Mouse (Mus musculus): ENCODE results near the gene Mpo. TPM values are rescaled to one million over a fixed set of nuclear protein-coding genes. Genes with fewer than 3 reads are reported as not detected.

The Mpo gene
- polyA plus RNA-seq, 1 experiment from 2014 or later, result 2.1 TPM

GRCm38 (mm10) chr11:87751031-87751430 is 42.4 kb upstream of the Mpo start:
- no peaks in the 10 kb centered on the region for H3K36me3 ChIP-seq
- no peak overlapping the region for H3K9ac ChIP-seq
- H3K27ac ChIP-seq (replicated peaks), result peak overlapping the region; percentile 36; the same call in 1 of the 2 replicates
- no peak for ATAC-seq (ENCODE audit: extremely low read depth, insufficient number of reproducible peaks, low FRiP score, low TSS enrichment)
- no peak overlapping the region for H3K4me3 ChIP-seq
- peaks cover 17% of the 10 kb centered on the region for H3K4me1 ChIP-seq
- H3K9me3 ChIP-seq, result no peaks in the 10 kb centered on the region
- peaks cover 29% of the 10 kb centered on the region; the same call in 1 of the 2 replicates for H3K27me3 ChIP-seq (replicated peaks)
- H3K4me2 ChIP-seq, result peak overlapping the region; percentile 55
- WGBS, result 71% methylated on average over 8 of the region's 8 CpGs

GRCm38 (mm10) chr11:87751491-87751966 is 41.9 kb upstream of the Mpo start:
- Histone ChIP-seq H3K36me3 (no peaks in the 10 kb centered on the region), H3K9me3 (no peaks in the 10 kb centered on the region), H3K27me3 (replicated peaks) (peaks cover 29% of the 10 kb centered on the region; the same call in 1 of the 2 replicates), H3K27ac (replicated peaks) (peak overlapping the region; percentile 36; the same call in 1 of the 2 replicates), H3K4me2 (peak overlapping the region; percentile 55), H3K4me3 (no peak overlapping the region), H3K4me1 (peaks cover 17% of the 10 kb centered on the region), H3K9ac (no peak overlapping the region)
- no peak for ATAC-seq (ENCODE audit: extremely low read depth, insufficient number of reproducible peaks, low FRiP score, low TSS enrichment)
- WGBS, result 39% methylated on average over 4 of the region's 4 CpGs

- no peak for ATAC-seq (ENCODE audit: extremely low read depth, insufficient number of reproducible peaks, low FRiP score, low TSS enrichment)
- Histone ChIP-seq H3K27me3 (replicated peaks) (peaks cover 29% of the 10 kb centered on the region; the same call in 1 of the 2 replicates), H3K4me3 (no peak overlapping the region), H3K9ac (no peak overlapping the region), H3K9me3 (no peaks in the 10 kb centered on the region), H3K36me3 (no peaks in the 10 kb centered on the region), H3K4me2 (peak overlapping the region; percentile 55; the same call in 1 of the 2 replicates), H3K27ac (replicated peaks) (no peak overlapping the region), H3K4me1 (peaks cover 17% of the 10 kb centered on the region)
- 71% methylated on average over 1 of the region's 1 CpGs for WGBS
These were observed 41.1 kb upstream of the Mpo start for GRCm38 (mm10) chr11:87752307-87752706.

- peaks cover 25% of the 10 kb centered on the region for H3K27me3 ChIP-seq (replicated peaks)
- no peak overlapping the region for H3K27ac ChIP-seq (replicated peaks)
- ATAC-seq (ENCODE audit: extremely low read depth, insufficient number of reproducible peaks, low FRiP score, low TSS enrichment), result no peak
- no peak overlapping the region for H3K4me3 ChIP-seq
- no peak overlapping the region for H3K9ac ChIP-seq
- peaks cover 17% of the 10 kb centered on the region for H3K4me1 ChIP-seq
- 70% methylated on average over 8 of the region's 8 CpGs for WGBS
- no peaks in the 10 kb centered on the region for H3K9me3 ChIP-seq
- no peak overlapping the region for H3K4me2 ChIP-seq
- H3K36me3 ChIP-seq, result no peaks in the 10 kb centered on the region
These were observed 40.1 kb upstream of the Mpo start for GRCm38 (mm10) chr11:87753255-87753654.

- no peak for ATAC-seq (ENCODE audit: extremely low read depth, insufficient number of reproducible peaks, low FRiP score, low TSS enrichment)
- Histone ChIP-seq H3K9ac (no peak overlapping the region), H3K4me3 (no peak overlapping the region), H3K9me3 (no peaks in the 10 kb centered on the region), H3K4me1 (peaks cover 10% of the 10 kb centered on the region), H3K27ac (replicated peaks) (no peak overlapping the region), H3K36me3 (no peaks in the 10 kb centered on the region), H3K27me3 (replicated peaks) (peaks cover 25% of the 10 kb centered on the region), H3K4me2 (no peak overlapping the region)
- 68% methylated on average over 5 of the region's 5 CpGs for WGBS
These were observed 39.4 kb upstream of the Mpo start for GRCm38 (mm10) chr11:87753891-87754501.

- Histone ChIP-seq H3K36me3 (no peaks in the 10 kb centered on the region), H3K27ac (replicated peaks) (no peak overlapping the region), H3K4me1 (peaks cover 5% of the 10 kb centered on the region), H3K27me3 (replicated peaks) (peaks cover 25% of the 10 kb centered on the region), H3K9me3 (no peaks in the 10 kb centered on the region), H3K4me2 (peak overlapping the region; percentile 42), H3K9ac (no peak overlapping the region), H3K4me3 (no peak overlapping the region)
- no peak for ATAC-seq (ENCODE audit: extremely low read depth, insufficient number of reproducible peaks, low FRiP score, low TSS enrichment)
- 54% methylated on average over 5 of the region's 5 CpGs for WGBS
These were observed 38.8 kb upstream of the Mpo start for GRCm38 (mm10) chr11:87754603-87755002.

- Histone ChIP-seq H3K9me3 (no peaks in the 10 kb centered on the region), H3K4me3 (peak overlapping the region; percentile 38), H3K27ac (replicated peaks) (no peak overlapping the region; the same call in 1 of the 2 replicates), H3K27me3 (replicated peaks) (peaks cover 25% of the 10 kb centered on the region), H3K36me3 (no peaks in the 10 kb centered on the region), H3K4me2 (peak overlapping the region; percentile 42), H3K4me1 (peaks cover 5% of the 10 kb centered on the region), H3K9ac (peak overlapping the region; percentile 58; the same call in 1 of the 2 replicates)
- 0 out of 2 replicates have a peak, but pooled peaks have one; percentile 58 for ATAC-seq (ENCODE audit: extremely low read depth, insufficient number of reproducible peaks, low FRiP score, low TSS enrichment)
- WGBS, result 54% methylated on average over 17 of the region's 17 CpGs
These were observed 37.9 kb upstream of the Mpo start for GRCm38 (mm10) chr11:87755360-87756017.

GRCm38 (mm10) chr11:87756251-87756820 is 37.0 kb upstream of the Mpo start:
- H3K27ac ChIP-seq (replicated peaks), result peak overlapping the region; percentile 38; the same call in 1 of the 2 replicates

GRCm38 (mm10) chr11:87757001-87757954 is 36.1 kb upstream of the Mpo start:
- ATAC-seq (ENCODE audit: extremely low read depth, insufficient number of reproducible peaks, low FRiP score, low TSS enrichment), result no peak
- Histone ChIP-seq H3K36me3 (no peaks in the 10 kb centered on the region), H3K9ac (no peak overlapping the region; the same call in 1 of the 2 replicates), H3K27me3 (replicated peaks) (peaks cover 42% of the 10 kb centered on the region), H3K4me3 (peak overlapping the region; percentile 38), H3K27ac (replicated peaks) (peak overlapping the region; percentile 38; the same call in 1 of the 2 replicates), H3K9me3 (no peaks in the 10 kb centered on the region), H3K4me2 (peak overlapping the region; percentile 43), H3K4me1 (peaks cover 5% of the 10 kb centered on the region)
- WGBS, result 72% methylated on average over 25 of the region's 25 CpGs

More at GRCm38 (mm10) chr11:87756251-87756820, 37.0 kb upstream of the Mpo start:
- Histone ChIP-seq H3K36me3 (no peaks in the 10 kb centered on the region), H3K9me3 (no peaks in the 10 kb centered on the region), H3K27me3 (replicated peaks) (peaks cover 33% of the 10 kb centered on the region), H3K4me2 (peak overlapping the region; percentile 43), H3K4me1 (peaks cover 5% of the 10 kb centered on the region), H3K9ac (peak overlapping the region; percentile 37; the same call in 1 of the 2 replicates), H3K4me3 (peak overlapping the region; percentile 38)
- ATAC-seq (ENCODE audit: extremely low read depth, insufficient number of reproducible peaks, low FRiP score, low TSS enrichment), result peak; percentile 62; the same call in 1 of the 2 replicates
- 75% methylated on average over 15 of the region's 15 CpGs for WGBS

GRCm38 (mm10) chr11:87758161-87758911 is 35.0 kb upstream of the Mpo start:
- H3K9me3 ChIP-seq, result no peaks in the 10 kb centered on the region
- no peak overlapping the region for H3K4me3 ChIP-seq
- H3K4me2 ChIP-seq, result no peak overlapping the region
- no peak overlapping the region for H3K27ac ChIP-seq (replicated peaks)
- peaks cover 8% of the 10 kb centered on the region for H3K4me1 ChIP-seq
- no peak for ATAC-seq (ENCODE audit: extremely low read depth, insufficient number of reproducible peaks, low FRiP score, low TSS enrichment)
- H3K9ac ChIP-seq, result no peak overlapping the region
- peaks cover 53% of the 10 kb centered on the region for H3K27me3 ChIP-seq (replicated peaks)
- 73% methylated on average over 7 of the region's 7 CpGs for WGBS
- H3K36me3 ChIP-seq, result no peaks in the 10 kb centered on the region

Measured in heart, embryonic 13.5 days (tissue).